Mouse (Mus musculus) macrophage (primary cell): Measurements from ENCODE around the gene Camta1. TPM values are rescaled to one million over a fixed set of nuclear protein-coding genes. Genes with fewer than 3 reads are reported as not detected.

Experiments
- H3K27ac ChIP-seq: fragments of 350-480 bp; formaldehyde crosslinking; 2 replicates; pipeline ENCODE4 v1.9.0; 2021
- H3K36me3 ChIP-seq: fragments of 350-480 bp; formaldehyde crosslinking; 2 replicates; pipeline ENCODE4 v1.9.0; 2021; ENCODE audit errors: inconsistent target
- H3K4me3 ChIP-seq: fragments of 350-480 bp; formaldehyde crosslinking; 2 replicates; pipeline ENCODE4 v1.9.0; 2021; ENCODE audit errors: inconsistent target
- H3K79me2 ChIP-seq: fragments of 350-480 bp; formaldehyde crosslinking; 2 replicates; pipeline ENCODE4 v1.9.0; 2021; ENCODE audit errors: inconsistent target
- WGBS: methylation state at CpG from one replicate; pipeline ENCODE4 v1.1.7; 2026; ENCODE audit warnings: inconsistent platforms; ENCODE audit not compliant: missing documents; 5-methylcytosine and 5-hydroxymethylcytosine counted together
- polyA plus RNA-seq: library from polyadenylated mRNA; stranded (reverse); fragments of 250-400 nt; gene quantifications from 3 replicates; pipeline ENCODE4 v1.2.4, GENCODE M21; 2018; ENCODE audit warnings: inconsistent platforms

Gene Camta1
- polyA plus RNA-seq, 1 experiment from 2014 or later, result 8.7 TPM

DNA sequence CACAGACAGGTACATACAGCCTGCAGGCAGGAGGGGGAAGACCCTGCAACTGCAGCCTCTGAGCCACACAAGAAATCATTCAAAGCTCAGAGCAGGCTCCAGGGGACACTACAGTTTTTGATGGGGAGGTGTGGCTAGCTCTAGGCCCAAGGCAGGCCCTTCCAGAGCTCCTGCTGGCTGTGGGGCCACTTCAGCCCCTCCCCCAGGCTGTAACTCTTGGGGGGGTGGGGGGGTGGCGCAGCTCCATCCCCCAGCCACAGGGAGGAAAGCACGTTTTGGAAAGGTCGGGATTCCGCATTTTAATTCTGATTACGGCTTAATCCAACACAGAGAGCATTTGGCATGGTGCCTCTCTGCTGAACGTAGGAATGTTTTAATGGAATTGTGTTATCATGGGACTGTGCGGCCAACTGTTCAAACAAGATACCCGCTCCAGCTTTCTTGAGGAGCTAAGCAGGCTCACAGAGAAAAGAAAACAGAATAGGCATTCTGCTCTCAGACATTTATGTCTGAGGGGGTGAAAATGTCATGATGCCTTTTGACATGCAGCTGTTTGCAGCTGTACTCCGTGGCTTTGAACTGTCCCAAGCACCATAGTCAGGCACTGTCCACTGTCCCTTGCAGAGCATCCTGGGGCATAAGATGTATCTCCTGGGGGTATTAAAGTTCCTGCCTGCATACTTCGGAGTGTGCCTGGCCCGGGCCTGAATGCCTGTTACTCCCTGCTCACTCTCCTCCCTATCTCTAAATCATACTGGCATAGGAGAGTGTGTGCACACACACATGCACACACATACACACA, 344.5 kb downstream of the Camta1 start:
- 69% methylated on average over 11 of the region's 11 CpGs for WGBS
- Histone ChIP-seq H3K36me3 (no peaks in the 10 kb centered on the region), H3K4me3 (no peak overlapping the region), H3K79me2 (no peaks in the 10 kb centered on the region), H3K27ac (no peak overlapping the region)

DNA sequence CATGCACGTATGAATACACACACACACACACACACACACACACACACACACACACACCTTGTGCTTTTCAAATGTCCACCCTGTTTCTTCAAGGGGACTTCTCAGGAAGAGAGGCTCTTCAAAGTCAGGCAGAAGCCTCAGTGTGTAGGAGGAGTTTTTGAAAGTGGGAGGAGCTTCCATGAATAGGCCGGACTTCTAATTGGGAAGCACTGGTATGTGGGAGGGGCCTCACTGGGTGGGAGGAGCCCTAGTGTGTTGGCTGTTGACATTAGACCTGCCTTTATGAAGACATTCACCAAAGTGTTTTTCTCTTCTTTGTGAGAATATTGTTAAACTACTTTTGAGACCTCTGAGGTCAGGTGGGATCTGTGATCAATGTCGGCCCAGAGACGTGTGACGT, 346.4 kb downstream of the Camta1 start:
- WGBS, result 88% methylated on average over 5 of the region's 5 CpGs
- H3K79me2 ChIP-seq, result no peaks in the 10 kb centered on the region

GRCm38 (mm10) chr4:151511092-151511491, 350.6 kb downstream of the Camta1 start:
- Histone ChIP-seq H3K79me2 (no peaks in the 10 kb centered on the region), H3K27ac (no peak overlapping the region), H3K36me3 (no peaks in the 10 kb centered on the region), H3K4me3 (no peak overlapping the region)
- WGBS, result 77% methylated on average over 4 of the region's 4 CpGs

More for the DNA sequence above, 346.4 kb downstream of the Camta1 start:
- H3K4me3 ChIP-seq, result no peak overlapping the region
- H3K27ac ChIP-seq, result no peak overlapping the region
- no peaks in the 10 kb centered on the region for H3K36me3 ChIP-seq

DNA sequence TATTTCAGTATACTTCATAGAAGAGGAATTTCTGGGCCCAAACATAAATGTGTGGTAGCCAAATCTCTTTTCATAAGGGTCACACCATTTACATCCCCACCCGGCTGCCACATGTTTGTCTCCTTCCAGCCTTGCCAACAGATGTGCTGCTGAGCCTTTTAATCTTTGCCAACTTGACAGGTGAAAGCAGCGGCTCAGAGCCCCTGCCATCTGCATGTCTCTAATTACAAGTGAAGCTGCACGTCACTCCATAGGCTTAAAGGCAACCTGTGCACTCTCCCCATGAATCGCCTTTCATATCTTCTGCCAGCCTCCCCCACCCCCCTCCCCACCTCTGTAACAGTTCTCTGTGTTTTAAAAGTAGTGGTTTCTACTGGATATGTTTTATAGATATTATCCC, 351.3 kb downstream of the Camta1 start:
- no peaks in the 10 kb centered on the region for H3K36me3 ChIP-seq
- 80% methylated on average over 4 of the region's 4 CpGs for WGBS
- no peak overlapping the region for H3K4me3 ChIP-seq

DNA sequence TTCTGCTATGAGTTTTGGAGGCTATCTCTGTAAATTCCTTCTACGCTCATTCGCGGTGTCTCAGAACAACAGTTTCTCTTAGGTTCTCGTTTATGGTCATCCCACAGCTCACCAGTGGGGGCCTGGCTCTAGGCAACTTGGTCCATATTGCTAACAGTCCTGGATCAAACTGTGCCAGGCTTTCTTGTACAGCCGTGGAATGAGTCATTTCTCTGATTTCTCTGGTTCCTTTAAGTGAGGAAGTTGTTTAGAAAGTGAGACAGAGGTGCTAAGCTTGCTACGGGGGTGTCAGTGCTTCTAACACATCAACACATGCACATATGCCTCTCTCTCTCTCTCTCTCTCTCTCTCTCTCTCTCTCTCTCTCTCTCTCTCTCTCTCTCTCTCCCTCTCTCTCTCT, 355.0 kb downstream of the Camta1 start:
- WGBS, result 75% methylated on average over 6 of the region's 6 CpGs
- Histone ChIP-seq H3K79me2 (no peaks in the 10 kb centered on the region), H3K36me3 (no peaks in the 10 kb centered on the region), H3K27ac (no peak overlapping the region), H3K4me3 (no peak overlapping the region)

More for the DNA sequence above, 351.3 kb downstream of the Camta1 start:
- no peak overlapping the region for H3K27ac ChIP-seq
- H3K79me2 ChIP-seq, result no peaks in the 10 kb centered on the region

DNA sequence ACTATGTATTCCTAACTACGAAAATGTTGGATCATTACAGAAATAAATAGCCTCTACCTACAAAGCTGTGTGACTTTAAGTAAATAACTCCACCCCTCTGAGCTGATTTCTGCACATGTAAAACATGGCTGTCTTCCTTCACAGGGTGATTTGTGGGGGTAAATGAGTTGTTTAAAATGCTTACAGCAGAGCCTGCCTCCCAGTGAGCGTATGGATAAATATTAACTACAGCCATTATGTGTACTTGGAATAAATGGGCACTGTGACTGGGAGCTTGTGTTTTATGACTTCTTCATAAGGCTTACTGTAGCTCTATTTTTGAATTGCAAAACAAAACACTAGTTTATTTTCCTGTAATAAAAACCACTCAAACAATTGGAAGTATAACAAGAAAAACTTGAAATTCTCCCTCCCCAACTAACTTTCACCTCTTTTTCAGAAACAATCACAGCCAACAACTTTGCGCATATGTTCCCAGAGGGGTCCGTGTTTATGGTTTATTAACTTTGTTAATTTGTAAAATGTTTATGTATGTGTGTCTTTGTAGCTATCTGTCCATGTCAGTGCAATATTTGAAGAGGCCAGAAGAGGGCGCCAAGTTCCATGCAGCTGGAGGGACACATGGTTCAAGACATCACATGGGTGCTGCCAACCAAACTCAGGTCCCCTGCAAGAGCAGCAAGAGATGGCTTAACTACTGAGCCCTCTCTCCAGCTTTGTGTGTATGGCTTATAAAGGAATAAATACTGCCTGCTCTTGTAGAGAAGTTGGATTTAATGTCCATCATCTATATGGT, 363.0 kb downstream of the Camta1 start:
- H3K27ac ChIP-seq, result no peak overlapping the region
- WGBS, result 77% methylated on average over 5 of the region's 5 CpGs
- no peaks in the 10 kb centered on the region for H3K79me2 ChIP-seq
- H3K4me3 ChIP-seq, result no peak overlapping the region
- no peaks in the 10 kb centered on the region for H3K36me3 ChIP-seq

DNA sequence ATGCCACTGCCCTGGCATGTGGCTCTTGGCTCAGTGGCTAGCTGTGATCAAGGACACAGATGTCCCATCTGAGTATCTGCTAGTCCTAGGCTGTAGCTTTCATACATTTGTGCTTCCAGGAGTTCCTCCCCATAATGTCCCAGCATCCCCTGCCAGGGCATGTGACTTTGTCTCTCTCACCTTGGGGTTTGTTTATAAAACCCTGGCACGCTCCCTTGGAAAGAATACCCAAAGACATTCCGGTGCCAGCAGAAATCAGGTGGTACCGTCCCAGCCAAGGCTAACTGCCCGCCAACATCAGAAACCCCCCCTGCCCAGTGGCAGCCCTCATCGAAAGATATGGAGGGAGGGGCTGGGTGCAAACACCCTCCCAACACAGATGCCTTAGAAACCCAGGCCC, 365.1 kb downstream of the Camta1 start:
- no peaks in the 10 kb centered on the region for H3K36me3 ChIP-seq
- no peak overlapping the region for H3K4me3 ChIP-seq
- H3K79me2 ChIP-seq, result no peaks in the 10 kb centered on the region
- WGBS, result 95% methylated on average over 5 of the region's 5 CpGs
- H3K27ac ChIP-seq, result no peak overlapping the region

- Histone ChIP-seq H3K4me3 (no peak overlapping the region), H3K79me2 (no peaks in the 10 kb centered on the region), H3K27ac (no peak overlapping the region), H3K36me3 (no peaks in the 10 kb centered on the region)
- WGBS, result 69% methylated on average over 8 of the region's 11 CpGs
Observed at GRCm38 (mm10) chr4:151495276-151495882, 366.3 kb downstream of the Camta1 start.

GRCm38 (mm10) chr4:151492786-151493185, 368.9 kb downstream of the Camta1 start:
- 83% methylated on average over 10 of the region's 10 CpGs for WGBS
- no peak overlapping the region for H3K27ac ChIP-seq
- no peak overlapping the region for H3K4me3 ChIP-seq
- no peaks in the 10 kb centered on the region for H3K79me2 ChIP-seq
- H3K36me3 ChIP-seq, result no peaks in the 10 kb centered on the region

GRCm38 (mm10) chr4:151483977-151484313, 377.7 kb downstream of the Camta1 start:
- Histone ChIP-seq H3K27ac (no peak overlapping the region), H3K4me3 (no peak overlapping the region), H3K79me2 (no peaks in the 10 kb centered on the region), H3K36me3 (no peaks in the 10 kb centered on the region)
- WGBS, result 69% methylated on average over 8 of the region's 8 CpGs

DNA sequence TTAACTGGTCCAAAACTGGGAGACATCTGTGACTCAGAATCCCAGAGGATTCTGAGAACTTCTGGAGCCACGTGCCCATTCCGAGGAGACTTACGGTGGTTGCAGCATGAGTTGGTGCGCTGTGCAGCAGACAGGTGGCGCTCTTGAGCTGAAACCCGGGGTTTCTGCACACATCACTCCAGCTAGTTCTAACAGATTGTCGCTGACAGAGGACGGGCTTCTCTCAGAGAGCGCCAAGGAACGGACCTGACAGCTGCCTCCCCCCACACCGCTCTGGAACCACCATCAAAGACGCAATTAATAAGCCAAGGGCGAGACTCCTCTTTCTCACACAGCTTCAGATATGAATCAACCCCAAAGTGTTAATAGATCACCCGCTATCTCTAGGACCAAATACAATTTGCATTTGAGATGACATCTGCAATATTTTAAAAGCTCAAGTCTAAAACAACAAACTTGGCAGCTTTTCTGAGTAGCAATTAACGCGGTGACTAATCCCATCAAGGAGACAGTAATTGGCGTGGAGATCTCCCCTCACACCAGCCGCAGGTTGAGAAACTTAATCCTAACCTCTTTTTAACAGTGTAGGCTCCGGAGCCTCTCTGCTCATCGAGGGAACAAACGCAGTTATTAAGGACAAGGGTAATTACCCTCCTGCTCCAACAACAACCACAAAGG, 378.2 kb downstream of the Camta1 start:
- no peak overlapping the region for H3K4me3 ChIP-seq
- WGBS, result 34% methylated on average over 21 of the region's 21 CpGs
- no peak overlapping the region for H3K27ac ChIP-seq

GRCm38 (mm10) chr4:151480928-151481327, 380.7 kb downstream of the Camta1 start:
- Histone ChIP-seq H3K79me2 (no peaks in the 10 kb centered on the region), H3K36me3 (no peaks in the 10 kb centered on the region), H3K4me3 (no peak overlapping the region), H3K27ac (no peak overlapping the region)
- 91% methylated on average over 3 of the region's 3 CpGs for WGBS

More for the DNA sequence above, 378.2 kb downstream of the Camta1 start:
- Histone ChIP-seq H3K36me3 (no peaks in the 10 kb centered on the region), H3K79me2 (no peaks in the 10 kb centered on the region)

DNA sequence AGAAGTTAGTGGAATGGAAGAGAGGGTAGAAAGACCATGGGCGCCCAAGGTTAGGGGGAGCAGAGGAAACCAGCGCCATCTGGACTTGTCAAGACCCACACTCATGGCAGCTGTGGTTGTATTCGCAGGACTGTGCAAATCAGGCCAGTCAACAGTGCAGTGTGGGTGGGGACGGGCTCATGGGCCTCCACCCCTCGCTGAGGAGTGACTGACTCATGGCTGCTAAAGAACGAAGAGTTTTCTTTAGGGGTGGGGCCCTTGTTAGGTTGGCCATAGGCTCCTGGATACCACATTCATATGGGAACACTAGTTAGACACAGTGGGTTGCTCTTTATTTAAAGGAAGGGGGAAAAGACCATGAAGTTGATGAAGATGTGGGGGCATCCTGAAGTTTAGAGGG, 383.7 kb downstream of the Camta1 start:
- 94% methylated on average over 6 of the region's 6 CpGs for WGBS
- H3K27ac ChIP-seq, result no peak overlapping the region
- H3K36me3 ChIP-seq, result no peaks in the 10 kb centered on the region
- no peak overlapping the region for H3K4me3 ChIP-seq
- H3K79me2 ChIP-seq, result no peaks in the 10 kb centered on the region

GRCm38 (mm10) chr4:151474895-151475470, 386.7 kb downstream of the Camta1 start:
- WGBS, result 90% methylated on average over 16 of the region's 16 CpGs
- H3K4me3 ChIP-seq, result no peak overlapping the region
- no peaks in the 10 kb centered on the region for H3K79me2 ChIP-seq
- H3K36me3 ChIP-seq, result no peaks in the 10 kb centered on the region
- H3K27ac ChIP-seq, result no peak overlapping the region
